Mouse (Mus musculus) myocyte (in vitro differentiated cells): ENCODE measurements around the gene Ank3.

Experiments used
- CEBPB ChIP-seq: IDR thresholded peaks from 2 replicates; pipeline ENCODE4 v1.6.1; 2011; ENCODE audit warnings: mild to moderate bottlenecking, moderate library complexity; ENCODE audit not compliant: poor library complexity, insufficient read depth, severe bottlenecking
- E2F4 ChIP-seq: IDR thresholded peaks from one replicate; pipeline ENCODE4 v1.6.1; 2011; ENCODE audit warnings: mild to moderate bottlenecking, control low read depth, moderate library complexity; ENCODE audit not compliant: insufficient read depth
- MAX ChIP-seq: IDR thresholded peaks from one replicate; pipeline ENCODE4 v1.6.1; 2011; ENCODE audit warnings: low read depth, mild to moderate bottlenecking, control low read depth
- MYOD1 ChIP-seq, 3 experiments: IDR thresholded peaks; one replicate each; pipeline ENCODE4 v1.6.1; 2011; ENCODE audit warnings: control low read depth in 2 of 3, low read depth in 2 of 3, mild to moderate bottlenecking in 2 of 3, moderate library complexity in 1 of 3; ENCODE audit not compliant: insufficient read length in 2 of 3, control insufficient read depth in 1 of 3
- MYOG ChIP-seq, 3 experiments: IDR thresholded peaks; one replicate each; pipeline ENCODE4 v1.6.1; 2011; ENCODE audit warnings: control low read depth in 2 of 3, low read depth in 2 of 3, mild to moderate bottlenecking in 2 of 3; ENCODE audit not compliant: insufficient read length in 2 of 3, control insufficient read depth in 1 of 3, insufficient read depth in 1 of 3
- POLR2A ChIP-seq: IDR thresholded peaks from one replicate; pipeline ENCODE4 v1.6.1; 2011; ENCODE audit warnings: low read depth, mild to moderate bottlenecking, control low read depth, moderate library complexity; ENCODE audit not compliant: insufficient read length
- POLR2AphosphoS2 ChIP-seq: IDR thresholded peaks from one replicate; pipeline ENCODE4 v1.6.1; 2011; ENCODE audit warnings: low read depth, control low read depth; ENCODE audit not compliant: insufficient read length
- TCF12 ChIP-seq: IDR thresholded peaks from one replicate; pipeline ENCODE4 v1.6.1; 2011; ENCODE audit warnings: mild to moderate bottlenecking, control low read depth; ENCODE audit not compliant: poor library complexity, insufficient read depth, severe bottlenecking
- USF1 ChIP-seq: IDR thresholded peaks from one replicate; pipeline ENCODE4 v1.6.1; 2011; ENCODE audit warnings: low read depth, mild to moderate bottlenecking, control low read depth, moderate library complexity

- TF ChIP-seq POLR2A (no peak), POLR2AphosphoS2 (no peak), E2F4 (no peak), MYOD1 (IDR thresholded peaks at IDR 0.05; ENCODE audit: control insufficient read depth in 1 of 3, insufficient read length in 2 of 3, low read depth in 2 of 3) (no peak), MYOG (IDR thresholded peaks at IDR 0.05; ENCODE audit: control insufficient read depth in 1 of 3, insufficient read depth in 1 of 3, insufficient read length in 2 of 3, low read depth in 2 of 3) (no peak), TCF12 (no peak), MAX (no peak), CEBPB (no peak), USF1 (no peak)
These were observed 124.6 kb downstream of the Ank3 start for GRCm38 (mm10) chr10:69523202-69523601.
